Mouse (Mus musculus) liver, embryonic 13.5 days (tissue): ENCODE data around the gene Olfr983. TPM values are rescaled to one million over a fixed set of nuclear protein-coding genes. Genes with fewer than 3 reads are reported as not detected.

Source experiments
- polyA plus RNA-seq: library from polyadenylated mRNA; unstranded; fragments of >200 nt; fragmentation: Nextera tagmentation; extraction: Ambion mirVana; gene quantifications from 2 replicates; pipeline ENCODE4 v1.2.1, GENCODE M21; 2015

The Olfr983 gene
- polyA plus RNA-seq, 1 experiment from 2014 or later, result not detected

Other genes with a start within 250 kb of the Olfr983 start
- gene Olfr972, start 227.2 kb downstream of the Olfr983 start, polyA plus RNA-seq, result not detected in 2 replicates
- not detected in 2 replicates for gene Olfr229, start 186.3 kb downstream of the Olfr983 start, polyA plus RNA-seq
- not detected in 2 replicates for gene Olfr974, start 156.1 kb downstream of the Olfr983 start, polyA plus RNA-seq
- gene Olfr975, start 141.5 kb downstream of the Olfr983 start, polyA plus RNA-seq, result not detected in 2 replicates
- gene Olfr976, start 132.5 kb downstream of the Olfr983 start, polyA plus RNA-seq, result not detected in 2 replicates
- gene Olfr978, start 101.5 kb downstream of the Olfr983 start, polyA plus RNA-seq, result not detected in 2 replicates
- gene Olfr979, start 90.1 kb downstream of the Olfr983 start, polyA plus RNA-seq, result not detected in 2 replicates
- gene Olfr980, start 84.0 kb downstream of the Olfr983 start, polyA plus RNA-seq, result not detected in 2 replicates
- not detected in 2 replicates for gene Olfr981, start 72.1 kb downstream of the Olfr983 start, polyA plus RNA-seq
- gene Olfr982, start 19.8 kb downstream of the Olfr983 start, polyA plus RNA-seq, result not detected in 2 replicates
- not detected in 2 replicates for gene Olfr984, start 20.6 kb upstream of the Olfr983 start, polyA plus RNA-seq
- not detected in 2 replicates for gene Olfr985, start 36.6 kb upstream of the Olfr983 start, polyA plus RNA-seq
- gene Tmem225, start 54.5 kb upstream of the Olfr983 start, polyA plus RNA-seq, result not detected in 2 replicates
- gene Olfr986, start 87.3 kb upstream of the Olfr983 start, polyA plus RNA-seq, result not detected in 2 replicates
- 0.93 and 0.97 TPM in 2 replicates for gene Zfp202, start 98.7 kb upstream of the Olfr983 start, polyA plus RNA-seq
- gene Scn3b, start 175.6 kb upstream of the Olfr983 start, polyA plus RNA-seq, result 0.30 and 0.41 TPM in 2 replicates